Mouse (Mus musculus): ENCODE measurements at regions not wholly inside any gene's neighbourhood (a gene's known extent, or its start where the extent isn't known, plus 50 kb on each side); places are given as distances from the start of the nearest gene placed in this dataset.

DNA sequence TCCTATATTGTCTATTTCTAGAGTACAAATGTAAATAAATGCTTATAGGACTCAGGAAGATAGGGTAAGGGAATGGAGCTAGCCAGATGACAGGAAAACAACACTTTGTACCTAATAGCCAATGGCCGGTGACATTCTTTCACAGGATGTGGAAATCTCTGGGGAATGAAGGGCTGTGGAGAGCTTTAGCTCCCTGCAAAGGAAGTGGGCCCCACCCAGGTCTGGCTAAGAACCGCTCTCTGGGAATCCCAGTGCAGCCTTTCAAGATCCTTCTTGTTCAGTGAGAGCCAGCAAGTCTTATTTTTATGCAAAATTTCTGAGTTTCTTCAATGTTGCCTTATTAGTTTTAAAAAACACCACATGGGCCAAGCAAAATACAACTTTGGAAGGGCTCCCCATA, 54.7 kb upstream of the Pappa2 start:
- no peaks in the 10 kb centered on the region for H3K36me3 ChIP-seq
- H3K4me3 ChIP-seq (replicated peaks), result no peak overlapping the region
- no peak overlapping the region for H3K4me2 ChIP-seq (replicated peaks)
- no peak overlapping the region for H3K27ac ChIP-seq
- H3K27me3 ChIP-seq (replicated peaks), result no peaks in the 10 kb centered on the region
- no peak for ATAC-seq
- no peak overlapping the region for H3K9ac ChIP-seq
- H3K4me1 ChIP-seq (replicated peaks), result no peaks in the 10 kb centered on the region
- H3K9me3 ChIP-seq, result no peaks in the 10 kb centered on the region
- 64% methylated on average over 2 of the region's 2 CpGs for WGBS

DNA sequence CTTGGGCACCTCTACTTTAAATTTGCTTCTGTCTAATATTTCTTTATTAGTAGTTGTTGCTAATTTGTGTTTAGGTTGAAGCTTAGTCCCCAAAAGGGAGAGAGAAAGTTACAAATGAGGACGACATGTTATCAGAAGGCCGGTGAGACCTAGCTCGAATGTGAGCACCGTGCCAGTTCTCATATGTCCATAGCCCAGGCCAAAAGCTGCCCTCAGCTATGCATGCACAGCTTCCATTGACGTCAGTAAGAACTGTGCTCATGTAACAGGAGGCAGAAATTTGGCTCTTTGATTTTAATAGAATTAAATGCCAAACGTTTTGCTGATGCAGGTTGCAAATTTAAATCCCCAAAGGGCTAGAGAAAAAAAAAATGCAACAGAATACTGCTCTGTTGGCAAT, 56.1 kb upstream of the Pappa2 start:
- 73% methylated on average over 6 of the region's 6 CpGs for WGBS
- ATAC-seq, result no peak
- no peaks in the 10 kb centered on the region for H3K27me3 ChIP-seq (replicated peaks)

DNA sequence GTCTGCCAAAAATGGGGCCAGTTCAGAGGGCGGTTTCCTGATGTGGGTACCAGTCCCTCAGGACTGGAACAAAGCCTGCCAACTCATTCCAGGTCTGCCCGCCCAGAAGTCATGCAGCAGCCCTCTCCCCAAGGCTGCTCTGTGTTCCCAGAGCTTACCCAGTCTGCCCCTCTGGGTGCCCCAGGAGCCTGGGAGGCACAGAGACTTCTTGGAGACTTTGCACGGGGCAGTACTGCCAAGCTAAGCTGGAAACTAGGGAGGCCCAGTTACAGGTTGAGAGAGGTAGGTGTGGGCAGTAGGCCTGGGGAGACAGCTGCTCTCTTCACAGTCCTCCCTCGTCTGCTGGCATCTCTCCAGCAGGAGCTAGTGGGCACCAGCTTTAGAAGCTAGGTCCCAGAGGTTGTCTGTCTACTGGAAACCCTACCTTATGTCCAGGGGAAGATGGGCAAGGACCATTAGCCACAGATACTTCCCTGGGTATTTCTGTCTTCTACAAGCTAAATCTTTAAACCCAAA, 65.6 kb upstream of the Pappa2 start:
- WGBS, result 69% methylated on average over 4 of the region's 4 CpGs
- Histone ChIP-seq H3K27me3 (replicated peaks) (no peaks in the 10 kb centered on the region), H3K27ac (no peak overlapping the region), H3K4me2 (replicated peaks) (no peak overlapping the region), H3K9ac (no peak overlapping the region), H3K4me1 (replicated peaks) (no peaks in the 10 kb centered on the region), H3K4me3 (replicated peaks) (no peak overlapping the region), H3K9me3 (no peaks in the 10 kb centered on the region), H3K36me3 (no peaks in the 10 kb centered on the region)
- no peak for ATAC-seq

More for the DNA sequence above, 56.1 kb upstream of the Pappa2 start:
- H3K9me3 ChIP-seq, result no peaks in the 10 kb centered on the region
- no peaks in the 10 kb centered on the region for H3K4me1 ChIP-seq (replicated peaks)
- H3K36me3 ChIP-seq, result no peaks in the 10 kb centered on the region
- H3K9ac ChIP-seq, result no peak overlapping the region
- H3K27ac ChIP-seq, result no peak overlapping the region
- H3K4me2 ChIP-seq (replicated peaks), result no peak overlapping the region
- H3K4me3 ChIP-seq (replicated peaks), result no peak overlapping the region

DNA sequence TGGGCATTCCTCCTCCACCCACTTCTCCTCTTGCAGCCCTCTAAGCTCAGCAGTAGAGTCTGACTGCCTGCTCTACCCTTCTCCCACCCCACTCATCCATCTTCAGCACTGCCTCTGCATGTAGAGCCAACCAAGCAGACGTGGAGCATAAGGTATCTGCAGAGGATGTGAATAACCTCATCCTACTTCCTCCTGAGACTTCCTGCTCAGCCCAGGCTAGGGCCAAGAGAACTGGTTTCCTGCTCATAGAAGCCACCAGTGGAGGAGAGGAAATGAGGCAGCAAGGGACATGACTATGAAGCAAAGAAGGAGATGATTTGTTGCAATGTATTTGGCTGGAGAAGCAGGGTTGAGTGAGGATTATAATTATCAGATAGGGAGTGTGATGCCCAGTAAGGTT, 84.7 kb upstream of the Pappa2 start:
- H3K36me3 ChIP-seq, result no peaks in the 10 kb centered on the region
- H3K4me1 ChIP-seq (replicated peaks), result no peaks in the 10 kb centered on the region
- H3K9me3 ChIP-seq, result no peaks in the 10 kb centered on the region
- no peak for ATAC-seq
- WGBS, result 56% methylated on average over 1 of the region's 1 CpGs
- H3K9ac ChIP-seq, result no peak overlapping the region
- no peak overlapping the region for H3K4me3 ChIP-seq (replicated peaks)
- no peak overlapping the region for H3K4me2 ChIP-seq (replicated peaks)
- no peak overlapping the region for H3K27ac ChIP-seq
- no peaks in the 10 kb centered on the region for H3K27me3 ChIP-seq (replicated peaks)

DNA sequence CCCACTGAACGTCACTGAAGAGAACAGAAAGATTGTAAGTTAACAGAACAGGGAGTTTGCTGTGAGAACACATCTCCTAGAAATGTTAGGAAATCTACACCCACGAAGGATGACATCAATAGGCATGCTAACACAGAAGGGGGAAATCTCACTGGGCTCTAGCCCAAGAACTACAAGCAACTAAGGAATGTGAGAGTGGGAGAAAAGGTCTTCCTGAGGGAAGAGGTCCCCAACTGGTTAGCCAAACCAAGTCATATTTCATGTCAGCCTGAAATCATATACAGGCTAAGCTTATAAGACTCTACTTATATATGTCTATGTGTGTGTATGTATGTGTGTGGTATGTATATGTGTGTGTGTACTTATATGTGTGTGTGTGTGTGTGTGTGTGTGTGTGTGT, 118.9 kb upstream of the Pappa2 start:
- H3K9me3 ChIP-seq, result no peaks in the 10 kb centered on the region
- H3K4me2 ChIP-seq (replicated peaks), result no peak overlapping the region
- H3K36me3 ChIP-seq, result no peaks in the 10 kb centered on the region
- H3K4me1 ChIP-seq (replicated peaks), result no peaks in the 10 kb centered on the region
- no peaks in the 10 kb centered on the region for H3K27me3 ChIP-seq (replicated peaks)
- H3K27ac ChIP-seq, result no peak overlapping the region
- WGBS, result 86% methylated on average over 2 of the region's 2 CpGs
- ATAC-seq, result no peak
- H3K9ac ChIP-seq, result no peak overlapping the region
- no peak overlapping the region for H3K4me3 ChIP-seq (replicated peaks)

DNA sequence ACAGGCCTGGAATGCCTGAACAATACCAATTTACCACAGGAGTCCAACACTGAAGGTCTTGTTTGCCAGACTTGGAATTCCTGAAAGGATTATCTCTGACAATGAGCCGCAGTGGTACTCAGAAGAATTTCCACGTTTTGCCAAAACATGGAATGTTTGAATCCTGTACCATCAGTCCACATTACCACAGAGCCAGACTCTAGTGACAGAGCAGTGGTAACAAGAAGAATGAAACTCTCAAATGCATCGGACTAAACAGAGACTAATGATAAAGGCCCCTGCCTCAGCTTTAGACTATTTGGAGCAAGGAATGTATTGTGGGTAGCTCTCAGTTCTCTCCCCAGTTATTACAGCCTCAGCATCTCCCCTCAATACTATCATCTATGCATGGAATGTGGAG, 109.9 kb upstream of the Cop1 start:
- no peak for ATAC-seq
- WGBS, result 73% methylated on average over 3 of the region's 3 CpGs

DNA sequence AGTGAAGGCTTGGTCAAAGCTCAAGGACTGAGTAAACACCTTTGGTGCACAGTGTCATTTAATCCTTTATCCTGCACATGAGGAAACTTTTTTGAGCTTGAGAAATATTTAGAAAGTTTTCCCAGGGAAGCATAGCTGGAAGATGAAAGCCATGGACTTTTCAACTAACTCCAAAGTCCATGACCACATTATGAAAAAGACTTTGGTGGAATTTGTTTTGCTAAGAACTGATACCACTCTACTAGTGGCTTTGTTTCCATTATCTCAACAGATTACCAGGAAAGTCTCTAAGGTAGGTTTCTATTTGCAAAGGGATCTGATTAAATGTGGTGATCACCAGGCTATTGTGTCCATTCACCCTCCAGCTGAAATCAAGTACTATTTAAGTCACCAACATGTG, 107.2 kb upstream of the Cop1 start:
- Histone ChIP-seq H3K27me3 (replicated peaks) (no peaks in the 10 kb centered on the region), H3K27ac (no peak overlapping the region), H3K9me3 (no peaks in the 10 kb centered on the region), H3K36me3 (no peaks in the 10 kb centered on the region), H3K4me3 (replicated peaks) (no peak overlapping the region), H3K4me1 (replicated peaks) (no peaks in the 10 kb centered on the region), H3K4me2 (replicated peaks) (no peak overlapping the region), H3K9ac (no peak overlapping the region)
- no peak for ATAC-seq

More for the DNA sequence above, 109.9 kb upstream of the Cop1 start:
- H3K36me3 ChIP-seq, result no peaks in the 10 kb centered on the region
- no peak overlapping the region for H3K4me2 ChIP-seq (replicated peaks)
- H3K4me3 ChIP-seq (replicated peaks), result no peak overlapping the region
- no peaks in the 10 kb centered on the region for H3K27me3 ChIP-seq (replicated peaks)
- H3K9ac ChIP-seq, result no peak overlapping the region
- no peaks in the 10 kb centered on the region for H3K9me3 ChIP-seq
- H3K4me1 ChIP-seq (replicated peaks), result no peaks in the 10 kb centered on the region
- no peak overlapping the region for H3K27ac ChIP-seq

DNA sequence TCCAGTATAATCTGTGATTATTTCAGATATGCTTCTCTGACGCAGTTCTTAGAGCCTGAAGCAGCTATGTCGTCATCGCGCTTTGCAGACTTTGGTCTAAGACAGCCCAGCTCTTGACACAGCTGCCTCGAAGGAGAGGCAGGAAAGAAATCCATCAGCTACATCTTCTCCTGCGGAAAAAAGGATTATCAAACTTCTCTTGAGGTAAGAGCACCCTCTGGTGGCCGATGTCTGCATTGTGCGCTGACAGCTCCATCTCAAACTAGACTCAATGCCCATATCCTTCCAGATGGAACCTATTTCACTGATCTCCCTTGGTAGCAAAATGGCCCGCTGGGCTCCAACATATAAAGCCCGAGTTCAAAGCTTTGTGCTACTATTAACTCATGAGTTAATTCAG, 96.8 kb upstream of the Cop1 start:
- Histone ChIP-seq H3K27ac (no peak overlapping the region), H3K36me3 (no peaks in the 10 kb centered on the region), H3K4me3 (replicated peaks) (no peak overlapping the region), H3K4me1 (replicated peaks) (no peaks in the 10 kb centered on the region), H3K9ac (no peak overlapping the region), H3K4me2 (replicated peaks) (peak overlapping the region; percentile 36), H3K9me3 (no peaks in the 10 kb centered on the region), H3K27me3 (replicated peaks) (no peaks in the 10 kb centered on the region)
- ATAC-seq, result peak; percentile 36; the same call in 1 of the 2 replicates
- WGBS, result 12% methylated on average over 10 of the region's 10 CpGs

DNA sequence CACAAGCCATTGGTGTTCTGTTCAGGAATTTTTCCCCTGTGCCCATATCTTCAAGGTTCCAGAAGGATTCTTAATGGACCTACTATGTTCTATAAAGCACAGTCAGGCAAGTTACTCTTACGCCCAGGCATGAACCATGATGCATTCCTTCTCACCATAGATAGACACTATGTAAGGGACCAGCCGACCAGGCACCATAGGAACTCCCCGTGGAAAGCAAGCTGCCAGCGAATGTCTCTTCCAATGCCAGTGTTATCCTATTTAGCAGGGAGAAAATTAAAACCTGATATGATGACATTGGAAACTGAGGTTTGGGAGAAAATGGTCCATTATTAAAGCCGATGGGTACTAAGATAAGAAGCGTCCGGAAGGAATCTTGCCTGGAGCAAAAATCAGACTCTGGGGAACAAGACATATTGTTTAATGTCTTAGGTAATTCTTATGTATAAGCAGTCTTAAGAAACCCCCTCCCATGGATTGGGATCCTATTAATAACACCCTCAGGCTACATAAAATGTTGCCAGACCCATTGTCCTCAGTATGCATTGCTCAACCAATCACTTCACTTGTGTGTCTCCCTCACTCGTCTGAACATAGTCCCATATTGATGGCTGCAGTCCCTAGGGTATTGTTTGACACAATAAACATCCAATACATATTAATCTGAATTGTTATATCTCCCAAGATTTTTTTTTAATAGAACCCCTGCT, 84.2 kb upstream of the Cop1 start:
- Histone ChIP-seq H3K9me3 (no peaks in the 10 kb centered on the region), H3K36me3 (no peaks in the 10 kb centered on the region), H3K4me3 (replicated peaks) (no peak overlapping the region), H3K4me1 (replicated peaks) (no peaks in the 10 kb centered on the region), H3K27me3 (replicated peaks) (no peaks in the 10 kb centered on the region), H3K27ac (no peak overlapping the region), H3K9ac (no peak overlapping the region), H3K4me2 (replicated peaks) (no peak overlapping the region)
- WGBS, result 92% methylated on average over 8 of the region's 8 CpGs
- ATAC-seq, result no peak

DNA sequence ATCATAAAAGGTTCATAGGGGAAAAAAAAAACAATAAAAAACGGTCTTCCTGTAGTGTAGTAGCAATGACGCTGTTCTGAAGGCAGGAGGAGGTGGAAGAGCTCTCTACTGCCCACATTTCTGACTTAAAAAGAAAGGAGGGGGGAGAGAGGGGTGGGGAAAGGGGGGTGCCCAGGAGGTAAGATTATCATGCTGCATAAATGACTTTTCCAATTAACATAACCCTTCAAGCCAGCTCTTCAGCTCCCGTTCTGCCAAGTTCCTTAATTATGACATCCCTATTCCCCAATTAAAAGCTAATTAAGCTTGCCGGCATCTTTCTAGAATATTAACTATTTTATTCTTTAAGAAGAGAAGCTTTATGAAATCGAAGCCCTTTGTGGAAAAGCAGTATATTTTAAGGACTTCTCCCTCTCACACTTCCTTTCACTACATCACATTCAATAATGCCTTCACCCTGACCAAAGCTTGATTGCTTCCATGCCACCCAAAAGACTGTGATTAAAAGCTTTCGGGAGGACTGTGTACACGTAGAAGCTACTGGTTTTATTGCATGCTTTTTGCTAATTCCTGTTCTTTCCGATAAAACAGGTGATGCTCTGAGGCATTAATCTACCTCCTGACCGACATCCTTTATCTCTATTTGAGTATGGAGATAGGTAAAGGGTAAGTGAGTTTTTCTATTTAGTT, 83.5 kb upstream of the Cop1 start:
- H3K9ac ChIP-seq, result no peak overlapping the region
- no peak overlapping the region for H3K4me2 ChIP-seq (replicated peaks)
- no peaks in the 10 kb centered on the region for H3K4me1 ChIP-seq (replicated peaks)
- 73% methylated on average over 9 of the region's 9 CpGs for WGBS
- H3K4me3 ChIP-seq (replicated peaks), result no peak overlapping the region
- no peaks in the 10 kb centered on the region for H3K36me3 ChIP-seq
- H3K27ac ChIP-seq, result no peak overlapping the region
- no peak for ATAC-seq
- no peaks in the 10 kb centered on the region for H3K9me3 ChIP-seq
- no peaks in the 10 kb centered on the region for H3K27me3 ChIP-seq (replicated peaks)

DNA sequence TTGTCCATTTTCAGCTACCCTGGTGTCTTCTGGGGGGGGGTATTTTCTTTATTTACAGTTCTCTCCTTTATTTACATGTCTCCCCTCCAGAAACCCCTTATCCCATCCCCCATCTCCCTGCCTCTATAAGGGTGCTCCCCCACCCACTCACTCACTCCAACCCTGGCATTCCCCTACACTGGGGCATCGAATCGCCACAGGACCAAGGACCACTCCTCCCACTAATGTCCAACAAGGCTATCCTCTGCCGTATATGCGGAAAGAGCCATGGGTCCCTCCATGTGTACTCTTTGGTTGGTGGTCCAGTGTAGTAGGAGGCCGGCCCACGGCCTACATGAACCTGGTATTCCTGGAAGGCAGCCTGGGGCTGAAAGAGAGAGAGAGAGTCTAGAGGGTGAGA, 82.9 kb upstream of the Cop1 start:
- no peak for ATAC-seq
- no peaks in the 10 kb centered on the region for H3K9me3 ChIP-seq
- no peaks in the 10 kb centered on the region for H3K27me3 ChIP-seq (replicated peaks)
- H3K27ac ChIP-seq, result no peak overlapping the region
- 90% methylated on average over 6 of the region's 6 CpGs for WGBS
- H3K4me2 ChIP-seq (replicated peaks), result no peak overlapping the region
- H3K4me3 ChIP-seq (replicated peaks), result no peak overlapping the region
- H3K36me3 ChIP-seq, result no peaks in the 10 kb centered on the region
- H3K9ac ChIP-seq, result no peak overlapping the region
- no peaks in the 10 kb centered on the region for H3K4me1 ChIP-seq (replicated peaks)

DNA sequence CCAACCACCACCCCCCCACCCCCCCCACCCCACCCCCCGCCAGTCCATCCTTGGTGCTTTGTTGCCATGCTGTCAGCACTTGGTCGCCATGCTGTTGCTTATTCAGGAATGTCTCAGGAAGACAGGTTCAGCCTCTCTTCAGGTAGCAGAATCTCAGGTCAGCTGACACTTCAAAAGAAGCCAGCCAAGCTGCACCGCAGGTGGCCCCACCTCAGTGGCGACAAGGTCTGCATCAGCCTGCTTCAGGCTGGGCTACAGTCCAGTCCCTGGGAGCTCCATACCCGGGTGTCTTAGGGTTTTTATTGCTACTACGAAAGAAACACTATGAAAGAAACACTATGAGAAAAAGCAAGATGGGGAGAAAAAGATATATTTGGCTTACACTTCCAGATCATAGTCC, 82.4 kb upstream of the Cop1 start:
- 44% methylated on average over 6 of the region's 6 CpGs for WGBS
- Histone ChIP-seq H3K4me3 (replicated peaks) (no peak overlapping the region), H3K9me3 (no peaks in the 10 kb centered on the region), H3K36me3 (no peaks in the 10 kb centered on the region), H3K27ac (no peak overlapping the region), H3K9ac (no peak overlapping the region), H3K4me1 (replicated peaks) (no peaks in the 10 kb centered on the region), H3K4me2 (replicated peaks) (no peak overlapping the region), H3K27me3 (replicated peaks) (no peaks in the 10 kb centered on the region)
- no peak for ATAC-seq

DNA sequence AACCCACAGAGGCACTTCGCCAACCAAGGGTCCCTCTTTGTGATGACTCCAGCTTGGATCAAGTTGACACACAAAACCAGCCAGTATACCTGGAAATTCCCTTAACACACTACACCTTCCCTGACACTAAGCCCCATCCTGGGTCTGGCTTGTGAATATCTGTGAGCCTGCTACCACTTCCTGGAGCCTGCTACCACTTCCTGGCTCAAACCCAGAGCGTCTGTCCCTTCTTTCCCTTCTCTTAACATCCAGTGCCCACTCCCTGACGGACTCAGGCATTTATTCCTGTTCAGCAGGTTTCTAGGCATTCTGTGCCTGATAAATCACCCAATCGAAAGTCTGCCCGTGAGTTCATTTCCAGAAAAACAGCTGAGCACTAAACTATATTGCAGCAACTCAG, 81.8 kb upstream of the Cop1 start:
- no peak overlapping the region for H3K9ac ChIP-seq
- no peaks in the 10 kb centered on the region for H3K9me3 ChIP-seq
- H3K27ac ChIP-seq, result no peak overlapping the region
- H3K27me3 ChIP-seq (replicated peaks), result no peaks in the 10 kb centered on the region
- no peak for ATAC-seq
- H3K4me3 ChIP-seq (replicated peaks), result no peak overlapping the region
- no peaks in the 10 kb centered on the region for H3K36me3 ChIP-seq
- WGBS, result 54% methylated on average over 5 of the region's 5 CpGs
- H3K4me1 ChIP-seq (replicated peaks), result no peaks in the 10 kb centered on the region
- H3K4me2 ChIP-seq (replicated peaks), result no peak overlapping the region

Measured in intestine, embryonic 15.5 days (tissue).